In genomic region chr10:4334039-4334683, GRCm38 (mm10) we compare ENCODE assay signal across 8 mouse cellular contexts. TPM values are rescaled to one million over a fixed set of nuclear protein-coding genes. Genes with fewer than 3 reads are reported as not detected.
DNase-seq lines count a peak whose midpoint lies in the region; ATAC-seq and TF ChIP-seq lines count a peak whose summit lies in the region.

No protein-coding gene starts in this region.

- no peak overlapping the region for H3K9ac ChIP-seq in forebrain, embryonic 12.5 days
- H3K9ac ChIP-seq in heart, postnatal 0 days (replicated peaks; ENCODE audit: low read depth, low read length): peak overlapping the region; percentile 47
- peak overlapping the region; percentile 3; the same call in 1 of the 2 replicates for H3K9ac ChIP-seq in liver, postnatal 0 days (replicated peaks)
- H3K9ac ChIP-seq in neural tube, embryonic 14.5 days (replicated peaks; ENCODE audit: low read depth, low read length): no peak overlapping the region; the same call in 1 of the 2 replicates

- H3K36me3 ChIP-seq in E14TG2a.4 (ENCODE audit: insufficient read depth, low read length): peaks cover 32% of the 10 kb centered on the region
- no peaks in the 10 kb centered on the region for H3K36me3 ChIP-seq in forebrain, embryonic 12.5 days (replicated peaks)
- H3K36me3 ChIP-seq in heart, postnatal 0 days (replicated peaks; ENCODE audit: control insufficient read depth, insufficient read depth, low read length): no peaks in the 10 kb centered on the region
- H3K36me3 ChIP-seq in liver, postnatal 0 days (replicated peaks; ENCODE audit: insufficient read depth, low read length): no peaks in the 10 kb centered on the region
- no peaks in the 10 kb centered on the region for H3K36me3 ChIP-seq in neural tube, embryonic 14.5 days (ENCODE audit: control insufficient read depth, insufficient read depth, low read length)

- no peak for TF ChIP-seq EP300 in heart, postnatal 0 days (IDR thresholded peaks at IDR 0.05; ENCODE audit: low read depth)
- no peak for TF ChIP-seq EP300 in liver, postnatal 0 days (IDR thresholded peaks at IDR 0.05; ENCODE audit: low read depth)

- H3K9me3 ChIP-seq in E14TG2a.4 (ENCODE audit: low read length): no peaks in the 10 kb centered on the region
- H3K9me3 ChIP-seq in forebrain, embryonic 12.5 days: no peaks in the 10 kb centered on the region
- no peaks in the 10 kb centered on the region for H3K9me3 ChIP-seq in heart, postnatal 0 days (replicated peaks; ENCODE audit: control insufficient read depth, low read length)
- H3K9me3 ChIP-seq in liver, postnatal 0 days (ENCODE audit: low read length): no peaks in the 10 kb centered on the region
- no peaks in the 10 kb centered on the region for H3K9me3 ChIP-seq in neural tube, embryonic 14.5 days (ENCODE audit: control insufficient read depth, low read length)

- peak overlapping the region; percentile 52 for H3K4me2 ChIP-seq in forebrain, embryonic 12.5 days
- peak overlapping the region; percentile 62 for H3K4me2 ChIP-seq in heart, postnatal 0 days (ENCODE audit: low read depth, low read length)
- peak overlapping the region; percentile 73 for H3K4me2 ChIP-seq in liver, postnatal 0 days (ENCODE audit: low read depth, low read length)
- H3K4me2 ChIP-seq in neural tube, embryonic 14.5 days (ENCODE audit: low read depth, low read length): peak overlapping the region; percentile 56

- H3K4me1 ChIP-seq in E14TG2a.4 (replicated peaks; ENCODE audit: low read depth, low read length): peaks cover 92% of the 10 kb centered on the region
- peaks cover 8% of the 10 kb centered on the region for H3K4me1 ChIP-seq in forebrain, embryonic 12.5 days
- 0 out of 2 replicates have a peak, but pooled peaks cover 4% of the 10 kb centered on the region for H3K4me1 ChIP-seq in heart, postnatal 0 days (ENCODE audit: control insufficient read depth, insufficient read depth)
- H3K4me1 ChIP-seq in liver, postnatal 0 days (ENCODE audit: insufficient read depth): 0 out of 2 replicates have a peak, but pooled peaks cover 3% of the 10 kb centered on the region
- peaks cover 11% of the 10 kb centered on the region for H3K4me1 ChIP-seq in neural tube, embryonic 14.5 days (ENCODE audit: control insufficient read depth, insufficient read depth, low read length)

- H3K4me3 ChIP-seq in E14TG2a.4 (replicated peaks; ENCODE audit: low read length): peak overlapping the region; percentile 81
- H3K4me3 ChIP-seq in forebrain, embryonic 12.5 days (replicated peaks): peak overlapping the region; percentile 27
- H3K4me3 ChIP-seq in heart, postnatal 0 days (ENCODE audit: low read depth, low read length): peak overlapping the region; percentile 54
- peak overlapping the region; percentile 45 for H3K4me3 ChIP-seq in liver, postnatal 0 days (ENCODE audit: low read depth, low read length)
- H3K4me3 ChIP-seq in neural tube, embryonic 14.5 days (ENCODE audit: low read depth, low read length): peak overlapping the region; percentile 18

- no peak for TF ChIP-seq CTCF in E14TG2a.4 (conservative IDR thresholded peaks at IDR 0.05; ENCODE audit: low read length)
- no peak for TF ChIP-seq CTCF in heart, postnatal 0 days (IDR thresholded peaks at IDR 0.05; ENCODE audit: low read depth)
- TF ChIP-seq CTCF in liver, postnatal 0 days (IDR thresholded peaks at IDR 0.05; ENCODE audit: low read depth): no peak

- WGBS in forebrain, embryonic 12.5 days: 9% methylated on average over 27 of the region's 27 CpGs
- WGBS in heart, postnatal 0 days: 4% methylated on average over 27 of the region's 27 CpGs
- WGBS in liver, postnatal 0 days (ENCODE audit: insufficient replicate concordance): 3% methylated on average over 27 of the region's 27 CpGs
- WGBS in neural tube, embryonic 14.5 days: 8% methylated on average over 27 of the region's 27 CpGs

- ATAC-seq in forebrain, embryonic 12.5 days (ENCODE audit: low FRiP score): peak; percentile 91
- ATAC-seq in heart, postnatal 0 days (ENCODE audit: insufficient read depth, low read depth): peak; percentile 97
- ATAC-seq in liver, postnatal 0 days: peak; percentile 93
- peak; percentile 80 for ATAC-seq in neural tube, embryonic 14.5 days (ENCODE audit: low read depth)

- H3K27ac ChIP-seq in forebrain, embryonic 12.5 days: no peak overlapping the region
- H3K27ac ChIP-seq in heart, postnatal 0 days (ENCODE audit: low read depth): peak overlapping the region; percentile 70
- H3K27ac ChIP-seq in liver, postnatal 0 days (ENCODE audit: low read depth): no peak overlapping the region; the same call in 1 of the 2 replicates
- H3K27ac ChIP-seq in neural tube, embryonic 14.5 days (ENCODE audit: low read depth, low read length): no peak overlapping the region

- H3K27me3 ChIP-seq in E14TG2a.4 (ENCODE audit: insufficient read depth, low read length): no peaks in the 10 kb centered on the region
- peaks cover 6% of the 10 kb centered on the region; the same call in 1 of the 2 replicates for H3K27me3 ChIP-seq in forebrain, embryonic 12.5 days
- H3K27me3 ChIP-seq in heart, postnatal 0 days (ENCODE audit: control insufficient read depth, insufficient read depth, low read length): no peaks in the 10 kb centered on the region
- no peaks in the 10 kb centered on the region for H3K27me3 ChIP-seq in liver, postnatal 0 days (ENCODE audit: insufficient read depth, low read length)
- no peaks in the 10 kb centered on the region for H3K27me3 ChIP-seq in neural tube, embryonic 14.5 days (ENCODE audit: control insufficient read depth, insufficient read depth, low read length)

- peak; percentile 66 for DNase-seq in c-Kit-positive CD71-positive TER-119-negative erythroid progenitor cells, embryonic 14.5 days (ENCODE audit: low read depth)
- peak; percentile 89 for DNase-seq in heart, postnatal 0 days (ENCODE audit: low spot score)
- DNase-seq in kidney, postnatal 36 days: peak; percentile 92 to 96
- peak; percentile 89 for DNase-seq in liver, postnatal 0 days
- DNase-seq in testis, postnatal 10 days (ENCODE audit: low spot score): peak; percentile 89

RNA-seq across cellular contexts. Expression of gene Zbtb2, which starts 53.7 kb away (rescaled TPM):
- polyA plus RNA-seq in forebrain, embryonic 12.5 days (2016; fragmentation: Nextera tagmentation; extraction: Ambion mirVana): 21.2 and 22.2 TPM in 2 replicates
- 16.3 and 19.8 TPM in 2 replicates for total RNA-seq in heart, postnatal 0 days (2014; rRNA removed; ENCODE audit: low replicate concordance)
- 5.1 and 5.2 TPM in 2 replicates for polyA plus RNA-seq in heart, postnatal 0 days (2015; fragmentation: Nextera tagmentation; extraction: Ambion mirVana)
- 3.1 TPM in 2 replicates for polyA plus RNA-seq in liver, postnatal 0 days (2015; fragmentation: Nextera tagmentation; extraction: Ambion mirVana)
- polyA plus RNA-seq in neural tube, embryonic 14.5 days (2014; fragmentation: Nextera tagmentation; extraction: Ambion mirVana): 12.9 and 17.9 TPM in 2 replicates

Comparison
In these comparisons a context has a peak if more than half of its experiments do, and no peak if none do; other contexts are left out.
1. H3K4me3 ChIP-seq: peak in every context shown above with its lines; median percentile 81 in E14TG2a.4; 54 in heart, postnatal 0 days; 45 in liver, postnatal 0 days; 27 in forebrain, embryonic 12.5 days; 18 in neural tube, embryonic 14.5 days.
2. H3K9ac ChIP-seq: peak in heart, postnatal 0 days (single experiment) and liver, postnatal 0 days (single experiment); none in forebrain, embryonic 12.5 days (single experiment) and neural tube, embryonic 14.5 days (single experiment).
3. Peak in every context shown above with its lines, with median percentiles within 50 percentile points of each other: DNase-seq, ATAC-seq and H3K4me2 ChIP-seq.